Mouse (Mus musculus): ENCODE results near the gene Fbp2. TPM values are rescaled to one million over a fixed set of nuclear protein-coding genes. Genes with fewer than 3 reads are reported as not detected.

The Fbp2 gene
- polyA plus RNA-seq, 1 experiment from 2014 or later = 0.55 TPM

Other genes with a start within 250 kb of the Fbp2 start
- 7.3 and 9.2 TPM in 2 replicates for gene 6720489N17Rik, start 234.2 kb downstream of the Fbp2 start, polyA plus RNA-seq (2014; fragmentation: Nextera tagmentation; extraction: Ambion mirVana)
- 43.7 and 44.9 TPM in 2 replicates for gene Platr25, start 97.7 kb downstream of the Fbp2 start, polyA plus RNA-seq (2014; fragmentation: Nextera tagmentation; extraction: Ambion mirVana)
- 10.3 and 11.7 TPM in 2 replicates for gene Gm5141, start 72.6 kb downstream of the Fbp2 start, polyA plus RNA-seq (2014; fragmentation: Nextera tagmentation; extraction: Ambion mirVana)
- gene Fbp1, start 29.9 kb upstream of the Fbp2 start, polyA plus RNA-seq (2014; fragmentation: Nextera tagmentation; extraction: Ambion mirVana) = 0.27 and 0.68 TPM in 2 replicates
- 28.8 and 60.2 TPM in 2 replicates for gene 2010111I01Rik, start 106.5 kb upstream of the Fbp2 start, polyA plus RNA-seq (2014; fragmentation: Nextera tagmentation; extraction: Ambion mirVana)